Mouse (Mus musculus) neural tube, embryonic 12.5 days (tissue): ENCODE results near the gene Gm20388. TPM values are rescaled to one million over a fixed set of nuclear protein-coding genes. Genes with fewer than 3 reads are reported as not detected.

Experiments
- ATAC-seq: fragments of 200-750 bp; cut with Nextera tagmentation; 2 replicates; pipeline ENCODE4 v1.8.0; 2017; ENCODE audit warnings: low read depth, mild to moderate bottlenecking, moderate TSS enrichment, moderate library complexity; ENCODE audit not compliant: low FRiP score
- H3K27ac ChIP-seq: fragments of 300-500 bp; sonication (generic); 2 replicates; pipeline ENCODE4 v1.5.1; 2016
- H3K27me3 ChIP-seq: fragments of 300-500 bp; sonication (generic); replicated peaks from 2 replicates; pipeline ENCODE4 v1.6.1; 2016; ENCODE audit warnings: mild to moderate bottlenecking
- H3K36me3 ChIP-seq: fragments of 300-500 bp; sonication (generic); 2 replicates; pipeline ENCODE4 v1.6.1; 2016; ENCODE audit warnings: mild to moderate bottlenecking
- H3K4me1 ChIP-seq: fragments of 300-500 bp; sonication (generic); 2 replicates; pipeline ENCODE4 v1.6.1; 2016
- H3K4me2 ChIP-seq: fragments of 300-500 bp; sonication (generic); replicated peaks from 2 replicates; pipeline ENCODE4 v1.6.1; 2016; ENCODE audit warnings: mild to moderate bottlenecking
- H3K4me3 ChIP-seq: fragments of 300-500 bp; sonication (generic); 2 replicates; pipeline ENCODE4 v1.5.1; 2016
- H3K9ac ChIP-seq: fragments of 300-500 bp; sonication (generic); 2 replicates; pipeline ENCODE4 v1.6.1; 2016; ENCODE audit warnings: mild to moderate bottlenecking
- H3K9me3 ChIP-seq: fragments of 300-500 bp; sonication (generic); 2 replicates; pipeline ENCODE4 v1.6.1; 2016; ENCODE audit warnings: mild to moderate bottlenecking
- WGBS: fragments of 180-500 bp; shearing (Covaris S2); methylation state at CpG from one replicate; pipeline ENCODE4 v1.1.7; 2016; 5-methylcytosine and 5-hydroxymethylcytosine counted together
- polyA plus RNA-seq: library from polyadenylated mRNA; unstranded; fragments of >200 nt; fragmentation: Nextera tagmentation; extraction: Ambion mirVana; gene quantifications from 2 replicates; pipeline ENCODE4 v1.2.1, GENCODE M21; 2016

Gm20388 gene
- polyA plus RNA-seq, 1 experiment from 2014 or later = not detected

DNA sequence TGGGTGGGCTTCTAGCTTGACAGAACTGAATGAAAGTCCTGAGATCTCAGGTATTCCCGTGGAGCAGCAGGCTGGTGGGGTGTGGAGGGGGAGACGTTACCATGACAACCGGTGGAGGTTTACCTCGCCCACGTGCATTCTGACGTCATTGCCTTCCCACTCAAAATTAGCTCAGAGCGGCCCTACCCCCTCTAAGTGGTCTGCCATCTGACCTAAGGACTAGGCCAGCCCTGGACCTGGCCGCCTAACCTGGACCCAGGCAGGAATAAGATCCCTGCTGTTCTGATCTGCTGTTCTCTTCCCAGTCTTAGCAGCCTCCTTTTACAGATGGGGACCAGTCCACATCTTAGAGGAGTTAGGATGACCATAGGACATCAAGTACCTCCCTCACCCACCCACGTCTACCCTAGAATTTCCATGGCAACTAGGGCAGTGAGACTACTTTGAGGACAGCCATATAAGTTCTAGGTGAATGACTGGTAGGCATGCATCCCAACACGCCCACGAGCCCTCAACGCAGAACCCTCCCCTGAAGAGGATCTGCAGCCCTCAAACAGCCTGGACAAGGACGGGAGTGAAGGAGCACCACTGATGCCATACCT, 3324.4 kb downstream of the Gm20388 start:
- 33% methylated on average over 13 of the region's 13 CpGs for WGBS
- Histone ChIP-seq H3K9ac (peak overlapping the region; percentile 64; the same call in 1 of the 2 replicates), H3K27me3 (peaks cover 38% of the 10 kb centered on the region), H3K4me2 (peak overlapping the region; percentile 78), H3K9me3 (no peaks in the 10 kb centered on the region), H3K36me3 (peaks cover 4% of the 10 kb centered on the region; the same call in 1 of the 2 replicates), H3K4me3 (peak overlapping the region; percentile 44), H3K4me1 (peaks cover 27% of the 10 kb centered on the region), H3K27ac (no peak overlapping the region)
- ATAC-seq = no peak

DNA sequence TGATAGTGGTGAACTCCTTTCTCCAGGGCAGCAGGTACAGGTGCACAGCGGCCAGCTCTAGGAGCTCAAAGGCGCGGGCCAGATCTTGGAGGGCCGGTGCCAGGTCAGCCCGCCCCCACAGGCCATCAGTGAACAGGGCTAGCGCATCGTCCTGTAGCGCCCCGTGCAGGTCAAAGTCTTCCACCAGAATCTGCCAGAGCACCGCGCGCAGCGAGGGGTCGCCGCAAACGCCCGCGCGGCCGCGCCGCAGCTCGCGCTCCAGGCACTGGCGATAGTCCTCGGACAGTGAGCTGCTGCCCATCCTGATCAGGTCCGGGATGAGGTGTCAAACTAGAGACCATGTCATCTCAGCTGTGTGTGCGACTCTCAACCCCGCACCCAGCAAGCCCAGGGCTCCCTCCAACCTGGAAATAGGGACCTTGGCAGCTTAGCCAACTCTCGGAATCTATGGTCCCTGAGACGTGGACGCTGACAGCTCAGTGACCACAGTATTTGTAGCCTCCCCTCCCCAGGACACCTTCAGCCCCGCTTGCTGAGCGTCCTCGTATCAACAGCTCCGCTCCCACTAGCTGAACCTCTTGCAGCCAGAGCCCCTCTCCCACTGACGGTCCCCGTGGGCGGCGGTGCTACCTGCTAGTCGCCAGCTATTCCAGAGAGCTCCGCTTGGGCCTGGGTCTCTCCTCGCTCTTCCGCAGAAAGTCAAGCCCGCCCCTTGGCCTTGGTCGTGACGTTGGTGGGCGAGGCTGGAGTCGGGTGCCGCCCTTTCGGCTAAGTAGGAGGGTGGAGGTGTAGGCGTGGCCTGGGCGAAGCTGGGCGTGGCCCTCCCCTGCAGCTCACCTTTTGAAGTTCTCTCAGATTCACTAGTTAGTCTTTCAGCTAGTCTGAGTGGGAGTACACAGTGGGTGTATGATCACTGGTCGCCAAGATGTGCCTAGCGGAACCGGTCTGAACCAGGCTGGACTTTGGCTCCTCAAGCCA, 3325.2 kb downstream of the Gm20388 start, which contains the start of gene Spata2l:
Spata2l (minus strand) TSS at position 714 of the 978 bp plus-strand sequence.
- peak; percentile 71 for ATAC-seq
- 2% methylated on average over 57 of the region's 57 CpGs for WGBS

DNA sequence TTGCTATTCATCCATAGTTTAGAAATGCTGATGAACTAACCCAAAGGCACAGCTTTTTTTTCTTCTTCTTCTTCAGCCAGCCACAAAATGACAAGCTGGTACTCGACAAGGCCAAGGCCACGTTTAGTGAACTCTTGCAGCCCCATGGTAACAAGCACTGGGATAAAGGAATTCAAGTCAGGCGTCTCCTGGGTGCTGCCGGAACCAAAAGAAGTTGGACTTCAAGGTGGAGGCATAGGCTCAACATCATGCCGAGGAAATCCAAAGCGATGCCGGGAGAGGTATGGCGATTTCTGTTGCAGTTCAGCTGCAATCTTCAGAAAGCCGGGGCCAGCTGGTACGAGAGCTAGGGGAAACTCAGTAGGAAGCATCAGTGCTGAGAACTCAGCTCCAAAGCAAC, 3328.8 kb downstream of the Gm20388 start:
- Histone ChIP-seq H3K36me3 (peaks cover 21% of the 10 kb centered on the region), H3K9ac (no peak overlapping the region), H3K4me3 (no peak overlapping the region), H3K27me3 (peaks cover 19% of the 10 kb centered on the region), H3K4me1 (peaks cover 18% of the 10 kb centered on the region), H3K9me3 (no peaks in the 10 kb centered on the region), H3K4me2 (no peak overlapping the region), H3K27ac (no peak overlapping the region)
- ATAC-seq = no peak
- 89% methylated on average over 10 of the region's 10 CpGs for WGBS

More for the DNA sequence above, 3325.2 kb downstream of the Gm20388 start, which contains the start of gene Spata2l:
- H3K9me3 ChIP-seq = no peaks in the 10 kb centered on the region
- peaks cover 27% of the 10 kb centered on the region for H3K4me1 ChIP-seq
- H3K27me3 ChIP-seq = peaks cover 38% of the 10 kb centered on the region
- peak within 1 kb of the TSS; percentile 64 for H3K9ac ChIP-seq
- H3K4me2 ChIP-seq = peak within 1 kb of the TSS; percentile 78
- no peak within 1 kb of the TSS for H3K27ac ChIP-seq
- peak within 1 kb of the TSS; percentile 44 for H3K4me3 ChIP-seq
- no peaks in the 10 kb centered on the region for H3K36me3 ChIP-seq

DNA sequence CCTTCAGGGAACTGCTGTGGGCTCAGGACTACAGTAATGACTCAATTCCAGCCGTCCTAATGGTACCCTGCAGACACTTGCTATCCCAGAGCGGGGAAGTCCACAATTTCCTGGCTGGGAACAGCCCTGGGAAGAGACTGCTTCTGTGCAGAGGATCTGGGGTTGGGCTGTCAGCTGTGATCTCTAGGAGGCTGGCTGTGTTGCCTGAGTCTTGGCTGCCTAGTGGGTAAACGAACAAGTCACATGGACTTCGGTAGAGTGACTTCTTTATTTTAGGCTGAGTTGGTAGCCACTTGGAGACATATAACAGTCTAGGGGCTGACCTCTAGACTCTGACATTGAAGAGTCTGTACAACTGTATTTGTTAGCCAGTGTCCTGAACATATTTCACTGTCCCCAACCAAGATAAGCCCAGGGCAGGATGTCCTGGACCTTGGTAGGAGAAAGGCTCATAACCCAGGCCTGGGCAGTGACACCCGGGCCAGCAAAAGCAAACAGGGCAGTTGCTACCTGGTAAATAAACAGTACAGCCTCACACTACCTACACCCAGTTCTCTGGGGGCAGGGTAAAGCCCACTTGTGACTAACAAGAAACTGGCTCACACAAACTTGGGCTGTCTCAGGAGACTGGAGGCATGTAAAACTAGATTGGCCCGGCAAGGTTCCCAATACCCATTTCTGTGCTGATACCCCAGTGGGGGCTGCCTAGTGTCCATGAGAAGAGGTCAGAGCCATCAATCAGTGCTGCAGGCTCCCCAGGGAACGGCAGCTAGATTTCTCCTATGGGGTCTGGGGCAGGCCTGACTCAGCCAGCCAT, 3331.7 kb downstream of the Gm20388 start:
- no peak for ATAC-seq
- peaks cover 50% of the 10 kb centered on the region for H3K36me3 ChIP-seq
- no peaks in the 10 kb centered on the region for H3K9me3 ChIP-seq
- no peak overlapping the region for H3K4me2 ChIP-seq
- WGBS = 84% methylated on average over 7 of the region's 7 CpGs
- H3K4me3 ChIP-seq = no peak overlapping the region
- no peaks in the 10 kb centered on the region for H3K4me1 ChIP-seq
- no peak overlapping the region for H3K27ac ChIP-seq
- H3K9ac ChIP-seq = no peak overlapping the region
- H3K27me3 ChIP-seq = peaks cover under 1% of the 10 kb centered on the region; the same call in 1 of the 2 replicates

DNA sequence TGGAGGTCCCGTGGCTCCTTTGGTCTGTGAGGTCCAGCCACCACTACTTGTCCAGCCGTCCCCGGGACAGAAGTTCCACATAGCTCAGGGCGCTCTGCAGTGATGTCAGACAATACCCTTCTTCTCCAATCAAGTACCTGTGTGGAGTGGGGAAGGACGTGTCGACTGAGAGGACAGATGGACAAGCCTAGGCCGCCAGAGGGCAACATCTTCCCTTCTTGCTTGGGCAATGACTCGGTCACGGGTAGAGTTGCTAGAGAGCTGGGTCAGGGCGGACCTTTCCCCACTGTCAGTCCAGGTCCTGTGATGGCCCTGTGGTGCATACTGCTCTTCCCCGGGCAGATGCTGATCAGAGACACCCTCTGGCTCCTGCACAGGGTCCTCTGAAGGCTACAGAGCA, 3332.4 kb downstream of the Gm20388 start:
- no peaks in the 10 kb centered on the region for H3K9me3 ChIP-seq
- H3K27me3 ChIP-seq = no peaks in the 10 kb centered on the region
- H3K36me3 ChIP-seq = peaks cover 57% of the 10 kb centered on the region
- ATAC-seq = no peak
- H3K4me1 ChIP-seq = no peaks in the 10 kb centered on the region
- H3K9ac ChIP-seq = no peak overlapping the region
- no peak overlapping the region for H3K4me3 ChIP-seq
- H3K4me2 ChIP-seq = no peak overlapping the region
- H3K27ac ChIP-seq = no peak overlapping the region
- WGBS = 73% methylated on average over 11 of the region's 11 CpGs

DNA sequence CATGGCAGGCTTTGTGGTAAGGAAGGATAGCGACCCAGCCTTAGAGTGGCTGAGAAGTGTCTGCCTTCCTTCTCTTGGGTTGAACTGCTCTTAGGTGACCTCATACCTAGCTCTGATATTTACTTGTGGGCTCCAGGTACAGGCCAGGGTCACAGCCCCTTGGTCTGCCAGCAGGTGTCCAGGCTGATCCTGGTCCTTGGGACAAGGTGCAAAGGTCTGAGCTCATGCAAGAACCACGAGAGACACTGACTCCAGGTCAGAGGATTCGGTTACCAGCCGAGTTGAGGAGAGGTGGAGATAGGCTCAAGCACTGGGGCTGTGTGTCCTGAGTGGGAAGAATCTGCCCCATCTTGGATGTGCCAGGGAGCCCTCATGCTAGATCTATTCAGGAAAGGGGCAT, 3333.7 kb downstream of the Gm20388 start:
- peaks cover 71% of the 10 kb centered on the region for H3K36me3 ChIP-seq
- no peak for ATAC-seq
- 90% methylated on average over 4 of the region's 4 CpGs for WGBS

DNA sequence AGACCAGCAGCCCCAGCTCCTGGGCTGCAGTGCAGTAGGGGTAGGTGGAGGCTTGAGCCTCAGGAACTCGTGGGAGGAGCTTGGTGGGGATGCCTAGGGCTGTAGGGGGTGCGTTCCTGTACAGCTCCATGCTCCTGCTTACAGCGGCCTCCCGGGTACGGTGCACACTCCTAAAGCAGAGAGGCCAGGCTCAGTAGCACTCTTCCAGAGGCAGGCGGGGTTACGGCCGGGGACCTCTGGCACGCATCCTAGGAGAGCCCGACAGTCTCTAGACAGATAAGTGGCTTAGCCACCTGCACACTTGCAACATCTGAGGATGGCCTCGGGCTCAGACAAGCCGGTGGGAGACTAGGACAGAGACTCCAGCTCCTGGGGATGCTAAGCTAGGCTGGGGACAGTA, 3334.9 kb downstream of the Gm20388 start:
- Histone ChIP-seq H3K4me2 (no peak overlapping the region), H3K27me3 (no peaks in the 10 kb centered on the region), H3K9me3 (no peaks in the 10 kb centered on the region), H3K36me3 (peaks cover 81% of the 10 kb centered on the region), H3K4me3 (no peak overlapping the region), H3K9ac (no peak overlapping the region), H3K27ac (no peak overlapping the region), H3K4me1 (no peaks in the 10 kb centered on the region)
- ATAC-seq = no peak
- 92% methylated on average over 12 of the region's 12 CpGs for WGBS

More for the DNA sequence above, 3333.7 kb downstream of the Gm20388 start:
- Histone ChIP-seq H3K9me3 (no peaks in the 10 kb centered on the region), H3K4me3 (no peak overlapping the region), H3K4me2 (no peak overlapping the region), H3K4me1 (no peaks in the 10 kb centered on the region), H3K27ac (no peak overlapping the region), H3K9ac (no peak overlapping the region), H3K27me3 (no peaks in the 10 kb centered on the region)

DNA sequence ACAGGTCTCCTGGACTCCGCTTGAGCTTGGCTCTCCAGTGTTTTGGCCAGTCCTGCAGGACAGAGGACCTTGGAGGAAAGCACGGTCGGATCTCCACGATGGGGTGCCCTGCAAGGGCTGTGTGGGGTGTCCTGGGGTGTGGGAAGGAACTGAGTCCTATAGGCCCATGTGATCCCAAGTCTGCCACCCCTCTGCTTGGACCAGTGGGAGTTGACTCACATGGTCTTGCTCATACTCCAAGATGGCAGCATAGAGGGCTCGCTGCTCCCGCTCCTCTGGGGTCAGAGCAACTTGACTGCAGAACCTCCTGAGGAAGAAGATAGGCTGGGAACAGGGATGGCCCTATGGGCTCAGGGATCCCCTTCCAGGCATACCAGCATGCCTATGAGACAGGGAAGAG, 3337.1 kb downstream of the Gm20388 start:
- no peak overlapping the region for H3K27ac ChIP-seq
- peaks cover 86% of the 10 kb centered on the region for H3K36me3 ChIP-seq
- H3K4me1 ChIP-seq = peaks cover 4% of the 10 kb centered on the region; the same call in 1 of the 2 replicates
- no peak overlapping the region for H3K4me2 ChIP-seq
- no peak overlapping the region for H3K4me3 ChIP-seq
- H3K9ac ChIP-seq = no peak overlapping the region
- H3K9me3 ChIP-seq = no peaks in the 10 kb centered on the region
- no peak for ATAC-seq
- 98% methylated on average over 6 of the region's 6 CpGs for WGBS
- no peaks in the 10 kb centered on the region for H3K27me3 ChIP-seq

DNA sequence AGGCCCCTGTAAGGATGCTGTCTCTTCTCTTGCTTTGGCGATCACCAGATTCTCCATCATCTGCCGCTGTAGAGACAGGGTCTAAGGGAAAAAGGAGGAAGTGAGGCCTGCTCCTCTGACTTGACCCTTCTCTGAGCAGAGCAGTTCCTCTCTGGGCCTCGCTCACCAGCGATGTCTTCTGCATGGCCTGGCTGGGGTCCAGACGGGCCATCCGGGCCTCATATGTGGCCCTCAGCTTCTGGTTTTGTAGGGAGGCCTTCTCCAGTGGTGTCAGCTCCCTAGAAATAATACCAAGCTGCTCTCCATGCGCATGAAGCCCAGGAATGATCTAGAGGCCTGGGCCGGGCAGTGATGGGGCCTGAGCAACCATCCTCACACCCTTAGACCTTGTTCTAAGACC, 3338.0 kb downstream of the Gm20388 start:
- peaks cover 10% of the 10 kb centered on the region for H3K4me1 ChIP-seq
- no peaks in the 10 kb centered on the region for H3K9me3 ChIP-seq
- no peak for ATAC-seq
- no peak overlapping the region for H3K4me2 ChIP-seq
- H3K27ac ChIP-seq = no peak overlapping the region
- H3K27me3 ChIP-seq = no peaks in the 10 kb centered on the region
- H3K9ac ChIP-seq = no peak overlapping the region
- peaks cover 78% of the 10 kb centered on the region for H3K36me3 ChIP-seq
- WGBS = 93% methylated on average over 8 of the region's 8 CpGs
- H3K4me3 ChIP-seq = no peak overlapping the region

DNA sequence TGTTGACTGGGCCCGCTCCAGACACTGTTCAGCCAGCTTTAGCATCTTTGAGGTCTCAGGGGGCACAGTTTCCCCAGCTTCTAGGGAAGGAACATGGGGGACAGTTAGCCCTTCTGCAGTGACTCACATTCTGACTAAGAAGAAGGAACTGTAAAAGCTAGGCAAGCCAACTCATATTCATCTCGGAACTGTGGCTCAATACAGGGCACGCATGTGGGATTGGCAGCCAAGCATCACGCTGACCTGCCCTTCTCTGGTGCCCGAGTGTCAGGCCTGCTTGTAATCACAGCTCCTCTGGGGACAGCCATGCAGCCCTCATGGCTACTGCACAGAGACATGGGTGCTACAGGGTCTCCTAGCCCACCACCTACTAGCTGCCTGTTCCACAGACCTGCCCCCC, 3340.3 kb downstream of the Gm20388 start:
- Histone ChIP-seq H3K27me3 (no peaks in the 10 kb centered on the region), H3K4me3 (no peak overlapping the region), H3K9me3 (no peaks in the 10 kb centered on the region), H3K4me1 (peaks cover 23% of the 10 kb centered on the region), H3K27ac (no peak overlapping the region), H3K4me2 (no peak overlapping the region), H3K9ac (no peak overlapping the region), H3K36me3 (peaks cover 54% of the 10 kb centered on the region)
- 97% methylated on average over 5 of the region's 5 CpGs for WGBS
- ATAC-seq = no peak

DNA sequence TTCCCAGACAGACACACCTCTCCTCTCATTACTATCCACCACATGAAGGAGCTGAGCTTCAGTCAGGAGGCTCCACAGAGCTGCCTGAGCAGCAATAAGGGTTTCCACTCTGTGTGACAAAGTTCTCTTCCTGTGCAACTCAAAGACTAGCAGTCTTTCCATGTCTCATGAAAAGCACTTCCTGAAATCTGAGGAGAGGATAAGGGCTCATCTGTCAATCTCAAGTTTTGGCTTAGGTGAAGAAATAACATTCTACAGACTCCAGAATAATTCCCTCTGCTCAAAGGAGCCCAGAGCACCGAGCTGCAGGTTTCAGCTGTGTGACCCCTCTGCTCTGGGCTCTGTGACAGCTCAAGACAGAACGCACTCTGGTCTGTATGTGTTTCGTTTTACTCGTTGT, 3342.3 kb downstream of the Gm20388 start:
- ATAC-seq = no peak
- peak overlapping the region; percentile 89 for H3K9ac ChIP-seq
- H3K4me3 ChIP-seq = peak overlapping the region; percentile 97
- H3K4me1 ChIP-seq = peaks cover 36% of the 10 kb centered on the region
- peaks cover 51% of the 10 kb centered on the region for H3K36me3 ChIP-seq
- peak overlapping the region; percentile 98 for H3K4me2 ChIP-seq
- 70% methylated on average over 4 of the region's 4 CpGs for WGBS
- no peaks in the 10 kb centered on the region for H3K27me3 ChIP-seq
- H3K9me3 ChIP-seq = no peaks in the 10 kb centered on the region
- no peak overlapping the region for H3K27ac ChIP-seq
